Mouse (Mus musculus): Measurements from ENCODE around the gene Tnfaip3. TPM values are rescaled to one million over a fixed set of nuclear protein-coding genes. Genes with fewer than 3 reads are reported as not detected.

Gene Tnfaip3
- polyA plus RNA-seq (2015; fragmentation: Nextera tagmentation; extraction: Ambion mirVana): 4.9 and 5.0 TPM in 2 replicates

DNA sequence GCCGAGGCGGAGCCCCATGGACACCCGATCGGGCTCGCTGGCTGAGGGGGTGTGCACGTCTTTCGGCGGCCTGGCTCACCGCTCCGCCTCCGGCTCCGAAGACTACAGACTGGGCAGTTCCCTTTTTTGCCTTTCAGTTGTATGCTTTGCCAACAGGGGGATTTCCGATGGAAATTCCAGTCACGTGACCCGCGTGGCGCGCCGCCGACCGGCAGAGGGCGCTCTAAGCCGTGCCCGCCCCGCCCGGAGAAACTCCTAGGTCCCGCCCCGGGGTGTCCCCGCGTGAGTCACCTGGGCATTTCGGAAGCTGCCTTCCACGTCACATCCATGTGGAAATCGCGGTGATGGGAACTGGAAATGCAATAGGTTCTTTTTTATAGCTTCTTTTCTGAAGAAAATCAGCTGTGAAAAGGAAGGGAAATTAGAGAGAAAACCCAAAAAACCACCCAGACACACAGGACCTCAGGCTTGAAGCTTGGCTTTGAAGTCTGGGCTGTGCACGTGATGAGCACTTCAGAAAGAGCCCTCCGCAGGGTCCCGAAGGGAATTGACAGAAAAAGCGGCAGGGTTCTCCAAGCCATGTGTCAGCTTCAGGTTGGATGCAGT is at the start of gene Tnfaip3:
Gene Tnfaip3, minus strand, starts transcription at position 401 of the 606 bp plus-strand sequence.
- under 1% methylated on average over 38 of the region's 38 CpGs for WGBS

GRCm38 (mm10) chr10:19064651-19065601 is 49.5 kb upstream of the Tnfaip3 start:
- H3K36me3 ChIP-seq: no peaks in the 10 kb centered on the region
- no peak overlapping the region for H3K27ac ChIP-seq
- ATAC-seq (ENCODE audit: insufficient number of reproducible peaks, low FRiP score, low TSS enrichment, low read depth): no peak
- no peaks in the 10 kb centered on the region for H3K9me3 ChIP-seq
- H3K4me1 ChIP-seq: no peaks in the 10 kb centered on the region
- no peaks in the 10 kb centered on the region for H3K27me3 ChIP-seq
- H3K9ac ChIP-seq: no peak overlapping the region
- no peak overlapping the region for H3K4me3 ChIP-seq
- H3K4me2 ChIP-seq: no peak overlapping the region
- WGBS: 77% methylated on average over 6 of the region's 6 CpGs

More for the DNA sequence above, at the start of gene Tnfaip3:
- Histone ChIP-seq H3K4me2 (peak within 1 kb of the TSS; percentile 82), H3K9ac (peak within 1 kb of the TSS; percentile 80), H3K27me3 (no peaks in the 10 kb centered on the region), H3K4me3 (peak within 1 kb of the TSS; percentile 92), H3K9me3 (no peaks in the 10 kb centered on the region), H3K27ac (peak within 1 kb of the TSS; percentile 91), H3K36me3 (no peaks in the 10 kb centered on the region), H3K4me1 (peaks cover 17% of the 10 kb centered on the region)
- ATAC-seq (ENCODE audit: insufficient number of reproducible peaks, low FRiP score, low TSS enrichment, low read depth): peak; percentile 91

- H3K9ac ChIP-seq: no peak overlapping the region
- H3K4me3 ChIP-seq: no peak overlapping the region
- H3K36me3 ChIP-seq: no peaks in the 10 kb centered on the region
- no peaks in the 10 kb centered on the region for H3K27me3 ChIP-seq
- H3K4me1 ChIP-seq: no peaks in the 10 kb centered on the region
- H3K27ac ChIP-seq: no peak overlapping the region
- WGBS: 82% methylated on average over 1 of the region's 1 CpGs
- no peak for ATAC-seq (ENCODE audit: insufficient number of reproducible peaks, low FRiP score, low TSS enrichment, low read depth)
- no peak overlapping the region for H3K4me2 ChIP-seq
- no peaks in the 10 kb centered on the region for H3K9me3 ChIP-seq
These were observed 48.2 kb upstream of the Tnfaip3 start for GRCm38 (mm10) chr10:19063670-19064069.

DNA sequence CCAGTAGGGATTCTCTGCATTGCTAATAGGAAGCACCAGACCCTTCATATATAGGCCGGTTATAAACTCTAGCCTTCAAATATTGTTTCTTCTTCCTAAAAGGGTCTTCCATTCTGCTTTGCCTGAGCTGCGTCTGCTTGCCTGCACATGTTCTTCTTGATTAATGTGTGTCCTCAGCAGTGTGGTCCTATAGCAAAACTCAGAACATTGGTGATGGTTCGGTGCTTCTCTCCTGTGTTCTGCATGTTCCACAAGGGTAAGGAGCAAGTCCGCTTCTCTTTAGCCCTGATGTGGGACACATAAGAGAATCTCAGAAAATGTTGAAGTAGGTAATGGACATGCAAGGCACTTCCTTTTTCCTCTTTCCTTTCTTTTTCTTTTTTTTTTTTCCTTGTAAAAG is 47.8 kb upstream of the Tnfaip3 start:
- H3K4me1 ChIP-seq: no peaks in the 10 kb centered on the region
- no peak for ATAC-seq (ENCODE audit: insufficient number of reproducible peaks, low FRiP score, low TSS enrichment, low read depth)
- no peak overlapping the region for H3K4me3 ChIP-seq
- no peaks in the 10 kb centered on the region for H3K9me3 ChIP-seq
- no peak overlapping the region for H3K9ac ChIP-seq
- H3K4me2 ChIP-seq: no peak overlapping the region
- no peak overlapping the region for H3K27ac ChIP-seq
- 82% methylated on average over 4 of the region's 4 CpGs for WGBS
- no peaks in the 10 kb centered on the region for H3K36me3 ChIP-seq
- H3K27me3 ChIP-seq: no peaks in the 10 kb centered on the region

DNA sequence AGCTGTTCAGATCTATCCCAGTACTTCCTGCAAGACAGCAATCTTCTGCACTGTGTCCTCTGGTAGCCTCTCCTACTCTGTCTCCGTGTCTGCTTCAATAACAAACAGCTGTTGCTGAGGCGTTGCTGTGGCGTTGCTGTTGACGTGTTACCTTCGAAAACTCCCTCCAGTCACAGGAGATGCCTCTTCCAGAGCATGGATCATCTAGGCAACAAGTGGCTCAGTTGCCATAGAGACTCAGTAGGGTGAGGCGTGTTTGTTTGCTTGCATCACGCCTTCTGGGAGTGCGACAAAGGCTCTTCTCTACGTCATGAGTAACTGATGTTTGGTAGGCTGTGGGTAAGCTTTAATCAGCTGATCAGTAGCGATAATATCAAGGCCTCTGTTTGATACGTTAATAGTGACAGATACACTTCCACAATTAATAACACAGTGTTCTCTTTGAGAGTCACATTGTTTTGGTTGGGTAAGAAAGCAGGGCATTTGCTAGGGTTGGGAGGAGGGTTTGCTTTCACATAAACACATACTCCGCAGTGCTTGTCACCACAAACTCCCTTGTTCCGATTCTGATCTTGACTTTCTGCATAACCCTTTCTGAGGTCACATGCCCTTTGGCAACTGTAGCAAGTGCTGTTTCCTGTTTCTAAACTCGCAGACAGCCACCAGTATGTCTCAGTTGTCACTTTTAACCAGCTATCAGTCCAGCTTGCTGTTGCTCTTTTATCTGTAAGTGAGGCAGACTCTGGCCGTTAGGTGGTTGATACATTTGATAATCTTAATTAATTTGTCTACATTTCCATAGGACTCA is 46.8 kb upstream of the Tnfaip3 start:
- H3K27me3 ChIP-seq: no peaks in the 10 kb centered on the region
- no peak overlapping the region for H3K9ac ChIP-seq
- 54% methylated on average over 15 of the region's 15 CpGs for WGBS
- H3K4me1 ChIP-seq: no peaks in the 10 kb centered on the region
- ATAC-seq (ENCODE audit: insufficient number of reproducible peaks, low FRiP score, low TSS enrichment, low read depth): no peak
- H3K27ac ChIP-seq: no peak overlapping the region
- H3K4me3 ChIP-seq: no peak overlapping the region
- H3K9me3 ChIP-seq: no peaks in the 10 kb centered on the region
- no peak overlapping the region for H3K4me2 ChIP-seq
- no peaks in the 10 kb centered on the region for H3K36me3 ChIP-seq

DNA sequence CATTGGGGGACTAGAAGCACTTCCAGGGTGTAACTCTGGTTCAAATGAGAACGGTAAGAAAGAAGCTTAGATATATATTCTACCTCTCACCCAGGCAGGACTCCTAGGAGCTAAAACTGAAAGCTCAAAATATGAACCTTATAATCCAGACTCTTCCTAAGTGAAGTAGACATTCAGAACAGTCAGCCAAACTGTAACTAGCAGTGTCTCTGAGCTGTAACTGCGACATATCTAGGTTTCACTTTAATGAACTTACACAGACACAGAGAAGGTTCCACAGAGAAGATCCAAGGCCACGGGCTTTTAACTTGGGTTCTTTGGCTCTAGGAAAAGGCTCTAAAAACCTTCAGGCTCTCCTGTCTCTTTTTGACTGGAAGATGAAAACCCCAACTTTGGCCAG is 45.7 kb upstream of the Tnfaip3 start:
- no peak for ATAC-seq (ENCODE audit: insufficient number of reproducible peaks, low FRiP score, low TSS enrichment, low read depth)
- Histone ChIP-seq H3K4me1 (no peaks in the 10 kb centered on the region), H3K9ac (no peak overlapping the region), H3K36me3 (no peaks in the 10 kb centered on the region), H3K27me3 (no peaks in the 10 kb centered on the region), H3K27ac (no peak overlapping the region), H3K4me2 (no peak overlapping the region), H3K4me3 (no peak overlapping the region), H3K9me3 (no peaks in the 10 kb centered on the region)
- 90% methylated on average over 3 of the region's 3 CpGs for WGBS

DNA sequence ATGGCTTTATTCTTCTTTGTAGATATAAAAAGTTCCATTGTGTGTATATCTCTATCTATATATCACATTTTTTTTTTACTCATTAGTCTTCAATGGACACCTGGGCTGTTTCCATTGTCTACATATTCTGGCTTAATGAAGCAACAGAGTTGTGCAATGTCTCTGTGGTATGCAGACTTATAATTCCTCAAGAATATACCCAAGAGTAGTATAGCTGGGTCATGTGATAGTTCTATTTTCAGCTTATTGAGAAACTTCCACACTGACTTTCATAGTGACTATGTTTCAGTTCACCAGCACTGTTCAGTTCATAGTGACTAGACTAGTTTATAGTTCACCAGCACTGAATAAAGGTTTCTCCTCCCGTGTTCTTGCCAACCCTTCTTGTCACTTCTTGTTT is 38.1 kb upstream of the Tnfaip3 start:
- Histone ChIP-seq H3K9ac (no peak overlapping the region), H3K36me3 (no peaks in the 10 kb centered on the region), H3K9me3 (no peaks in the 10 kb centered on the region), H3K27me3 (no peaks in the 10 kb centered on the region), H3K4me2 (no peak overlapping the region), H3K4me1 (no peaks in the 10 kb centered on the region), H3K4me3 (no peak overlapping the region), H3K27ac (no peak overlapping the region)
- 54% methylated on average over 1 of the region's 1 CpGs for WGBS
- no peak for ATAC-seq (ENCODE audit: insufficient number of reproducible peaks, low FRiP score, low TSS enrichment, low read depth)

GRCm38 (mm10) chr10:19045986-19046385 is 30.5 kb upstream of the Tnfaip3 start:
- Histone ChIP-seq H3K9ac (no peak overlapping the region), H3K27me3 (no peaks in the 10 kb centered on the region), H3K9me3 (no peaks in the 10 kb centered on the region), H3K27ac (no peak overlapping the region), H3K36me3 (no peaks in the 10 kb centered on the region), H3K4me3 (no peak overlapping the region), H3K4me2 (no peak overlapping the region), H3K4me1 (no peaks in the 10 kb centered on the region)
- WGBS: 73% methylated on average over 2 of the region's 2 CpGs
- no peak for ATAC-seq (ENCODE audit: insufficient number of reproducible peaks, low FRiP score, low TSS enrichment, low read depth)

GRCm38 (mm10) chr10:19044765-19045516 is 29.5 kb upstream of the Tnfaip3 start:
- no peaks in the 10 kb centered on the region for H3K9me3 ChIP-seq
- no peak for ATAC-seq (ENCODE audit: insufficient number of reproducible peaks, low FRiP score, low TSS enrichment, low read depth)
- H3K27ac ChIP-seq: no peak overlapping the region
- H3K4me3 ChIP-seq: no peak overlapping the region
- H3K4me1 ChIP-seq: no peaks in the 10 kb centered on the region
- H3K36me3 ChIP-seq: no peaks in the 10 kb centered on the region
- 67% methylated on average over 9 of the region's 9 CpGs for WGBS
- no peak overlapping the region for H3K4me2 ChIP-seq
- H3K9ac ChIP-seq: no peak overlapping the region
- H3K27me3 ChIP-seq: no peaks in the 10 kb centered on the region

DNA sequence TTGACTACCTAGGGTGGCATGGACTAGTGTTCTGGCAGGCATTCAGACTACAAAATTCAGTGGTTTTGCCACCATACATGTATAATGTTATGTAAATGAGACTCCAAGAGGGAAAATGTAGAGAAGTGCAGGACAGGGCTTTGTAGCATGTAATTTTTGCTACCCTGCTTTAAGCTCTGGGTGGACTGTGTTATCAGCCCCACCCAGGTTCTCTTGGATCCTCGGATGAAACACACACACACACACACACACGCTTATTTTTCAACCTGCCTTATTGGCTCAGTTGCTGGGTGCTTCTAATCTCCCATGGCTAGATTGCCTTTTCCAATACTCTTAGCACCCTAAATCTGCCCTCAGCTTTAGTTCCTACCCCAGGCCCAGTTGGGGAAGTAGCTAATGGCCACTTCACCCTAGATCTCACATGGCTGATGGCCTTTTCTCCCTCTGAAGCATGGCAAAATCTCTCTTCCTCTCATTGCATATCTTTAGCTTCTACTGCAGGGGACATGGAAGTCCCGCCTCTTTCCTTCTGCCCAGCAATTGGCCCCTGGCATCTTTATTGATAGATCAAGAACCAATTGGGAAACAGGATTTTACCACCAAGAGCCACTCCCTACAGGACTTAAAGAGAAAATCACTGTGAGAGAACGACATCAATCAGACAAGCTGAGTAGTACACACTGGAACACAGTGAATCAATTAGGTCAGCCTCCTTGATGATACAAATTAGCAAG is 28.2 kb upstream of the Tnfaip3 start:
- no peaks in the 10 kb centered on the region for H3K27me3 ChIP-seq
- H3K27ac ChIP-seq: no peak overlapping the region
- 60% methylated on average over 4 of the region's 4 CpGs for WGBS
- no peaks in the 10 kb centered on the region for H3K36me3 ChIP-seq
- H3K9me3 ChIP-seq: no peaks in the 10 kb centered on the region
- no peak for ATAC-seq (ENCODE audit: insufficient number of reproducible peaks, low FRiP score, low TSS enrichment, low read depth)
- no peaks in the 10 kb centered on the region for H3K4me1 ChIP-seq
- H3K4me3 ChIP-seq: no peak overlapping the region
- no peak overlapping the region for H3K9ac ChIP-seq
- no peak overlapping the region for H3K4me2 ChIP-seq

DNA sequence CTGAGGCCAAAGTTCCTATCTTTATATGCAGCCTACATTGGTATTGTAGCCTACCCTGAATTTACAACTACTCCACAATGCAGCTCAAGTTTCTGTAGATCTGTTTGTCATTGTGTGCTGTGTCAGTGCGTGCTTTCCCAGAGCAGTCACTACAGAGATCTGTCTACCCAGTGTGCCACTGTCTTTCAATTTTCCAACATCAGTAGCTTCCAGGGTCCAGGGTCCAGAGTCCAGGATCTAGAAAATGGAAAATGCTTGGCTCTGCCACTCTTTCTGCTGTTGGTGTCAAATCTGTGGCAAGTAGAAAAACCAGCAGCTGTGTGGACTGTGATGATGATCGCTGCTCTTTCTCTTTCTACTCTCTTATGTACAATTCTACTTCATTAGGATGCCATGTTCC is 24.7 kb upstream of the Tnfaip3 start:
- 93% methylated on average over 2 of the region's 2 CpGs for WGBS
- no peaks in the 10 kb centered on the region for H3K27me3 ChIP-seq
- no peak overlapping the region for H3K27ac ChIP-seq
- H3K4me3 ChIP-seq: no peak overlapping the region
- H3K9me3 ChIP-seq: no peaks in the 10 kb centered on the region
- H3K4me2 ChIP-seq: no peak overlapping the region
- no peaks in the 10 kb centered on the region for H3K4me1 ChIP-seq
- no peak overlapping the region for H3K9ac ChIP-seq
- ATAC-seq (ENCODE audit: insufficient number of reproducible peaks, low FRiP score, low TSS enrichment, low read depth): no peak
- H3K36me3 ChIP-seq: no peaks in the 10 kb centered on the region
